Mouse (Mus musculus) embryonic facial prominence, embryonic 11.5 days (tissue): ENCODE data around the gene Sars2. TPM values are rescaled to one million over a fixed set of nuclear protein-coding genes. Genes with fewer than 3 reads are reported as not detected.

ENCODE experiments used
- ATAC-seq: fragments of 200-750 bp; cut with Nextera tagmentation; replicated peaks from 2 replicates; pipeline ENCODE4 v1.8.0; 2017; ENCODE audit warnings: low read depth; ENCODE audit not compliant: insufficient number of reproducible peaks, low FRiP score, low TSS enrichment
- DNase-seq: peaks from one replicate; pipeline ENCODE4 v3.0.0-alpha.2; 2015; ENCODE audit warnings: low spot score
- H3K27ac ChIP-seq: fragments of 300-500 bp; sonication (generic); replicated peaks from 2 replicates; pipeline ENCODE4 v1.5.1; 2014; ENCODE audit warnings: mild to moderate bottlenecking, low read depth, low read length, control low read depth
- H3K27me3 ChIP-seq: fragments of 300-500 bp; sonication (generic); 2 replicates; pipeline ENCODE4 v1.6.1; 2014; ENCODE audit warnings: mild to moderate bottlenecking, low read length, moderate library complexity, mixed read lengths; ENCODE audit not compliant: control insufficient read depth, insufficient read depth
- H3K36me3 ChIP-seq: fragments of 300-500 bp; sonication (generic); replicated peaks from 2 replicates; pipeline ENCODE4 v1.6.1; 2014; ENCODE audit warnings: low read depth, mild to moderate bottlenecking, low read length, moderate library complexity, mixed read lengths; ENCODE audit not compliant: control insufficient read depth, insufficient read depth
- H3K4me1 ChIP-seq: fragments of 300-500 bp; sonication (generic); 2 replicates; pipeline ENCODE4 v1.6.1; 2014; ENCODE audit warnings: low read length, mixed read lengths; ENCODE audit not compliant: control insufficient read depth, insufficient read depth
- H3K4me2 ChIP-seq: fragments of 300-500 bp; sonication (generic); 2 replicates; pipeline ENCODE4 v1.6.1; 2014; ENCODE audit warnings: low read depth, mild to moderate bottlenecking, control low read depth, low read length, moderate library complexity
- H3K4me3 ChIP-seq: fragments of 300-500 bp; sonication (generic); 2 replicates; pipeline ENCODE4 v1.5.1; 2014; ENCODE audit warnings: low read depth, low read length, control low read depth
- H3K9ac ChIP-seq: fragments of 300-500 bp; sonication (generic); replicated peaks from 2 replicates; pipeline ENCODE4 v1.6.1; 2014; ENCODE audit warnings: mild to moderate bottlenecking, control low read depth, low read length
- H3K9me3 ChIP-seq: fragments of 300-500 bp; sonication (generic); replicated peaks from 2 replicates; pipeline ENCODE4 v1.6.1; 2016; ENCODE audit warnings: mild to moderate bottlenecking, low read length, inconsistent platforms, mixed read lengths; ENCODE audit not compliant: control insufficient read depth
- WGBS: fragments of 180-500 bp; shearing (Covaris S2); extraction: QIAGEN DNeasy Blood & Tissue Kit; methylation state at CpG from one replicate; pipeline ENCODE4 v1.1.7; 2014; 5-methylcytosine and 5-hydroxymethylcytosine counted together
- polyA plus RNA-seq: library from polyadenylated mRNA; unstranded; fragments of >200 nt; fragmentation: Nextera tagmentation; extraction: Ambion mirVana; gene quantifications from 2 replicates; pipeline ENCODE4 v1.2.1, GENCODE M21; 2014

Sars2 gene
- polyA plus RNA-seq, 1 experiment from 2014 or later, result 28.2 TPM

GRCm38 (mm10) chr7:28793834-28794233, 52.0 kb downstream of the Sars2 start:
- Histone ChIP-seq H3K4me3 (no peak overlapping the region), H3K4me1 (peaks cover 6% of the 10 kb centered on the region; the same call in 1 of the 2 replicates), H3K27me3 (no peaks in the 10 kb centered on the region), H3K9ac (no peak overlapping the region), H3K9me3 (no peaks in the 10 kb centered on the region), H3K27ac (no peak overlapping the region), H3K4me2 (no peak overlapping the region), H3K36me3 (no peaks in the 10 kb centered on the region)
- ATAC-seq (no peak), DNase-seq (no peak)
- 36% methylated on average over 2 of the region's 2 CpGs for WGBS

GRCm38 (mm10) chr7:28794496-28794895, 52.7 kb downstream of the Sars2 start:
- WGBS, result 87% methylated on average over 3 of the region's 3 CpGs
- Histone ChIP-seq H3K4me3 (no peak overlapping the region), H3K9me3 (no peaks in the 10 kb centered on the region), H3K36me3 (no peaks in the 10 kb centered on the region), H3K9ac (no peak overlapping the region), H3K27me3 (no peaks in the 10 kb centered on the region), H3K4me1 (peaks cover 6% of the 10 kb centered on the region; the same call in 1 of the 2 replicates), H3K4me2 (no peak overlapping the region), H3K27ac (no peak overlapping the region)
- ATAC-seq, result no peak
- no peak for DNase-seq

GRCm38 (mm10) chr7:28795832-28796231, 54.0 kb downstream of the Sars2 start:
- Histone ChIP-seq H3K27ac (no peak overlapping the region), H3K4me3 (no peak overlapping the region), H3K36me3 (no peaks in the 10 kb centered on the region), H3K4me2 (no peak overlapping the region), H3K4me1 (peaks cover 2% of the 10 kb centered on the region; the same call in 1 of the 2 replicates), H3K9me3 (no peaks in the 10 kb centered on the region), H3K9ac (no peak overlapping the region), H3K27me3 (no peaks in the 10 kb centered on the region)
- no peak for ATAC-seq
- no peak for DNase-seq
- 68% methylated on average over 15 of the region's 15 CpGs for WGBS

GRCm38 (mm10) chr7:28796562-28796975, 54.8 kb downstream of the Sars2 start:
- DNase-seq (peak; percentile 77), ATAC-seq (peak; percentile 69)
- Histone ChIP-seq H3K9ac (peak overlapping the region; percentile 52), H3K9me3 (no peaks in the 10 kb centered on the region), H3K27ac (no peak overlapping the region), H3K27me3 (no peaks in the 10 kb centered on the region), H3K4me3 (peak overlapping the region; percentile 17), H3K4me1 (peaks cover 2% of the 10 kb centered on the region; the same call in 1 of the 2 replicates), H3K4me2 (peak overlapping the region; percentile 39), H3K36me3 (no peaks in the 10 kb centered on the region)
- WGBS, result 15% methylated on average over 32 of the region's 32 CpGs

GRCm38 (mm10) chr7:28799994-28800393, 58.2 kb downstream of the Sars2 start:
- H3K36me3 ChIP-seq, result no peaks in the 10 kb centered on the region
- H3K4me2 ChIP-seq, result no peak overlapping the region
- H3K27me3 ChIP-seq, result no peaks in the 10 kb centered on the region
- DNase-seq, result no peak
- 90% methylated on average over 9 of the region's 9 CpGs for WGBS
- no peak for ATAC-seq
- no peaks in the 10 kb centered on the region for H3K9me3 ChIP-seq
- H3K4me3 ChIP-seq, result no peak overlapping the region
- H3K27ac ChIP-seq, result no peak overlapping the region
- no peak overlapping the region for H3K9ac ChIP-seq
- peaks cover 4% of the 10 kb centered on the region for H3K4me1 ChIP-seq

- no peaks in the 10 kb centered on the region for H3K27me3 ChIP-seq
- ATAC-seq, result no peak
- H3K9me3 ChIP-seq, result no peaks in the 10 kb centered on the region
- H3K9ac ChIP-seq, result no peak overlapping the region
- H3K4me1 ChIP-seq, result peaks cover 4% of the 10 kb centered on the region
- no peak for DNase-seq
- H3K27ac ChIP-seq, result 0 out of 2 replicates have a peak overlapping the region, but pooled peaks have one; percentile 78
- WGBS, result 80% methylated on average over 3 of the region's 3 CpGs
- H3K4me2 ChIP-seq, result no peak overlapping the region
- H3K36me3 ChIP-seq, result no peaks in the 10 kb centered on the region
- H3K4me3 ChIP-seq, result no peak overlapping the region
Observed at GRCm38 (mm10) chr7:28801451-28801850, 59.7 kb downstream of the Sars2 start.

- Histone ChIP-seq H3K9me3 (no peaks in the 10 kb centered on the region), H3K4me2 (no peak overlapping the region; the same call in 1 of the 2 replicates), H3K9ac (0 out of 2 replicates have a peak overlapping the region, but pooled peaks have one; percentile 9), H3K27ac (peak overlapping the region; percentile 78), H3K27me3 (no peaks in the 10 kb centered on the region), H3K4me1 (peaks cover 2% of the 10 kb centered on the region), H3K4me3 (no peak overlapping the region), H3K36me3 (no peaks in the 10 kb centered on the region)
- 28% methylated on average over 10 of the region's 10 CpGs for WGBS
- ATAC-seq (peak; percentile 16; the same call in 1 of the 2 replicates), DNase-seq (peak; percentile 70)
Observed at GRCm38 (mm10) chr7:28801901-28802670, 60.3 kb downstream of the Sars2 start.
